Mouse (Mus musculus) liver, adult 2 months (tissue): ENCODE measurements at regions not wholly inside any gene's neighbourhood (a gene's known extent, or its start where the extent isn't known, plus 50 kb on each side); places are given as distances from the start of the nearest gene placed in this dataset.

ENCODE experiments used
- CTCF ChIP-seq: fragments of 200-500 bp; IDR thresholded peaks from 2 replicates; pipeline ENCODE4 v1.5.1; 2011; ENCODE audit warnings: low read depth, low read length, control low read depth
- POLR2A ChIP-seq: fragments of 200-500 bp; IDR thresholded peaks from 2 replicates; pipeline ENCODE4 v1.6.1; 2011; ENCODE audit warnings: low read length, control low read depth; ENCODE audit not compliant: insufficient read depth; ENCODE audit errors: extremely low read depth

DNA sequence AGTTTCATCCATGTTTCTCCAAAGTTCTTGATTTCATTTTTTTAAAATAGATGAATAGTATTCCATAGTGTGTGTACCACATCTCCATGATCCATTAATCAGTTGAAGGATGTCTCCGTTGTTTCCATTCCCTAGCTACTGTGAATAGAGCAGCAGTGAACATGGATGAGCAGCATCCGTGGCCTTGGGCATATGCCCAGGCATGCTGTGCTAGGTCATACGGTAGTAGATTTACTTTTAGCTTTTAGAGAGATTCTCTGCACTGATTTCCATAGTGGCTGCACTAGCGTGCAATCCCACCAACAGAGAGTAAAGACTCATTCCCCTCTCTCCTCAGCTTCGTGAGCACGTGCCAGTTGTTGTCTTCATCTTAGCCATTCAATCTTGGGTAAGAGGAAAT, 263.0 kb upstream of the Slc30a5 start:
- TF ChIP-seq POLR2A (no peak), CTCF (no peak)
